Mouse (Mus musculus) liver, embryonic 14.5 days (tissue): ENCODE measurements around the gene Iqschfp. TPM values are rescaled to one million over a fixed set of nuclear protein-coding genes. Genes with fewer than 3 reads are reported as not detected.

Experiments used
- ATAC-seq: fragments of 200-750 bp; cut with Nextera tagmentation; 2 replicates; pipeline ENCODE4 v1.8.0; 2017; ENCODE audit warnings: moderate number of reproducible peaks, mild to moderate bottlenecking, moderate library complexity; ENCODE audit not compliant: insufficient read depth
- DNase-seq, 3 experiments: peaks; one replicate each; pipeline ENCODE4 v3.0.0-alpha.2; 2012 to 2013; ENCODE audit warnings: low read depth in 3 of 3, low spot score in 3 of 3
- H3K27ac ChIP-seq: fragments of 300-500 bp; sonication (generic); 2 replicates; pipeline ENCODE4 v1.5.1; 2014; ENCODE audit warnings: moderate library complexity, mild to moderate bottlenecking, control low read depth, inconsistent platforms
- H3K27me3 ChIP-seq: fragments of 300-500 bp; sonication (generic); 2 replicates; pipeline ENCODE4 v1.6.1; 2014; ENCODE audit warnings: mild to moderate bottlenecking, low read length, moderate library complexity; ENCODE audit not compliant: control insufficient read depth, insufficient read depth
- H3K36me3 ChIP-seq: fragments of 300-500 bp; sonication (generic); replicated peaks from 2 replicates; pipeline ENCODE4 v1.6.1; 2014; ENCODE audit warnings: low read depth; ENCODE audit not compliant: control insufficient read depth, insufficient read depth
- H3K4me1 ChIP-seq, 2 experiments: fragments of 200-500 bp in 1 of 2; fragments of 300-500 bp in 1 of 2; sonication (generic) in 1 of 2; replicated peaks; 2 replicates each; pipeline ENCODE4 v1.6.1; 2012 to 2014; ENCODE audit warnings: antibody characterized with exemption in 1 of 2, inconsistent platforms in 1 of 2, low read length in 1 of 2; ENCODE audit not compliant: control insufficient read depth in 2 of 2, insufficient read depth in 2 of 2
- H3K4me2 ChIP-seq: fragments of 300-500 bp; sonication (generic); 2 replicates; pipeline ENCODE4 v1.6.1; 2014; ENCODE audit warnings: low read depth, mild to moderate bottlenecking, control low read depth, moderate library complexity
- H3K4me3 ChIP-seq, 2 experiments: fragments of 200-500 bp in 1 of 2; fragments of 300-500 bp in 1 of 2; sonication (generic) in 1 of 2; 2 replicates each; pipeline ENCODE4 v1.5.1; 2012 to 2014; ENCODE audit warnings: low read depth in 2 of 2, low read length in 2 of 2, mild to moderate bottlenecking in 2 of 2, control low read depth in 1 of 2, inconsistent platforms in 1 of 2, moderate library complexity in 1 of 2; ENCODE audit not compliant: insufficient read depth in 1 of 2
- H3K9ac ChIP-seq: fragments of 300-500 bp; sonication (generic); replicated peaks from 2 replicates; pipeline ENCODE4 v1.6.1; 2014; ENCODE audit warnings: mild to moderate bottlenecking, control low read depth, moderate library complexity
- H3K9me3 ChIP-seq: fragments of 300-500 bp; sonication (generic); 2 replicates; pipeline ENCODE4 v1.6.1; 2016; ENCODE audit warnings: low read length, mixed read lengths; ENCODE audit not compliant: control insufficient read depth
- CTCF ChIP-seq: IDR thresholded peaks from 2 replicates; pipeline ENCODE4 v1.5.1; 2016; ENCODE audit warnings: antibody characterized with exemption, low read depth, control low read depth
- EP300 ChIP-seq: IDR thresholded peaks from 2 replicates; pipeline ENCODE4 v1.6.1; 2016; ENCODE audit warnings: antibody characterized with exemption, low read depth
- WGBS: fragments of 180-500 bp; shearing (Covaris S2); extraction: QIAGEN DNeasy Blood & Tissue Kit; methylation state at CpG from one replicate; pipeline ENCODE4 v1.1.7; 2014; ENCODE audit not compliant: insufficient replicate concordance; 5-methylcytosine and 5-hydroxymethylcytosine counted together
- polyA plus RNA-seq, 2 experiments: library from polyadenylated mRNA; depleted of rRNA in 1 of 2; stranded (reverse) in 1 of 2; unstranded in 1 of 2; fragments of >200 nt; fragmentation: Nextera tagmentation in 1 of 2; extraction: Ambion mirVana in 1 of 2; gene quantifications; 2 replicates each; pipeline versions ENCODE4 v1.2.1 to v1.2.3; 2012 to 2014

Gene Iqschfp
- polyA plus RNA-seq, 2 experiments: not detected

DNA sequence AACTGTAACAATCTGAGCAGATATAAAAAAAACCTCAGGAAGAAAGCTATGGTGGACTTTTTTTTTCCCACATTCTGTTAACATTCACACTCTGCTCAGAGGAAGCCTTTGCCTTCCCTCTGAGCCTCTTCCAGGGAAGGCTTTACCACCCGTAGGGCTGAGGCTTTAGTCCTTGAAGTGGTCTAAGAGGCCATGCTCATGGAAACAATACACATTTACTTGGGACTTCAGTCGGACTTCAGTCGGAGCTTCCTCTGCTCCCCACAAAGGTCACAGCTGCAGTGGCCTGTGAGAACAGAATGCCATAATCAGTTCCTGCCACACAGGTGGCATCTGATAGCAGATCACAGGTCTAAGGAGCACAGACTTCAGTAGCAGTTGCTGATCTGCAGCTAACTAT, 644.0 kb downstream of the Iqschfp start:
- WGBS: 49% methylated on average over 3 of the region's 3 CpGs
- no peak for ATAC-seq
- TF ChIP-seq EP300: no peak
- TF ChIP-seq CTCF: no peak
- Histone ChIP-seq H3K9ac (no peak overlapping the region), H3K4me1 (no peaks in the 10 kb centered on the region), H3K4me3 (no peak overlapping the region), H3K36me3 (no peaks in the 10 kb centered on the region), H3K9me3 (no peaks in the 10 kb centered on the region), H3K4me2 (no peak overlapping the region), H3K27me3 (no peaks in the 10 kb centered on the region), H3K27ac (no peak overlapping the region)
- DNase-seq: no peak

DNA sequence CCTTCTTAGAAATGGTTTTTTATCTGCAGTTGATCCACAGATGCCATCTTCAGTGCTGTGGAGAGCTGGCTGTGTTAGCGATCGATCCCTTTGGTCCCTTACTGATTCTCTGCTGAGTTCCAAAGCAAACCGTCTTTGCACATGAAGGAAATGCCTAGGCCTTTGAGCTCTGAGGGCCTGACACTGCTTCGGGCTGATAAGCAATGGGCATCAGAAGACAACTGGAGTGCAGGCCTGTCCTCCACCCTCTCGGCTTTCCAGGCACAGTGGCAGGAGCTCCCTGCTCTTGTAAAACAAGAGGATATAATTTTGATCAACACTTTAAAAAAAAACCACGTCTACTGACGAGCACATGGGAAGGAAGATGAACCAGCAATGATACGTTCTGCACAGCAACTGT, 649.7 kb downstream of the Iqschfp start:
- H3K9me3 ChIP-seq: no peaks in the 10 kb centered on the region
- ATAC-seq: peak; percentile 59; the same call in 1 of the 2 replicates
- peaks cover 0 to 10% of the 10 kb centered on the region in 2 experiments; a peak in 2 of 4 replicates for H3K4me1 ChIP-seq
- no peak overlapping the region for H3K4me2 ChIP-seq
- H3K36me3 ChIP-seq: no peaks in the 10 kb centered on the region
- no peak overlapping the region for H3K4me3 ChIP-seq
- TF ChIP-seq CTCF (no peak), EP300 (no peak)
- H3K9ac ChIP-seq: no peak overlapping the region
- H3K27ac ChIP-seq: no peak overlapping the region
- 23% methylated on average over 8 of the region's 8 CpGs for WGBS
- peak in 1 of 3 experiments; percentile 6 for DNase-seq
- H3K27me3 ChIP-seq: no peaks in the 10 kb centered on the region

DNA sequence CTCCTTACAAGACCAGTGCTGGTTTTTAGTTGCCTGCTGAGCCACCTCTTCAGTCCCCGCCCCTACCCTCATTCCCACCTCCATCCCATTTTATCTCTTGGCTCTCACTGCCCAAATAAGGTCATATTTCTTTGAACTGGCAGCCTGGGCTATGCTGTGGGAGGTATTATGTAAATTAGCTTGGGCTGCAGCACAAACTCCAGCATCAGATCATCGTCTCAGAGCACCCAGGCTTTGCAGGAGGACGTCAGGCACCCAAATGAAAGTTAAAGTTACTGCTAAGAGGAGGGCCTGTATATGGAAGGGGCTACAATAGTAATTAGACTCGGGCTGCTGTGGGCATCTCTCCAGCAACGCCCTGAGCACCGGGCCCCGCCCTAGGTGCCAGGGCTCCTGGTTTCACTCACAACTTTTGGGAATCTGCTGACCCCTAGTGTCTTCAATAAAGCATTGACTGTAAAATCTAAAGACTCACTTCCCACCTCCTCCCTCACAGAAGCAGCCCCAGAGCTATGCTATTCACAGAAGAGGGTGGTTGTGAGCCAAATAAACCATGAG, 651.0 kb downstream of the Iqschfp start:
- whole genome bisulfite sequencing: 4% methylated on average over 7 of the region's 7 CpGs
- ATAC-seq: peak; percentile 77
- no peak overlapping the region; a peak in 2 of 4 replicates for H3K4me3 ChIP-seq
- H3K4me1 ChIP-seq: peaks cover 0 to 10% of the 10 kb centered on the region in 2 experiments; a peak in 2 of 4 replicates
- no peaks in the 10 kb centered on the region for H3K27me3 ChIP-seq
- TF ChIP-seq EP300 (no peak), CTCF (peak; percentile 60)
- peak; percentile 22 to 41 (median 28) for DNase-seq
- H3K9me3 ChIP-seq: no peaks in the 10 kb centered on the region
- no peaks in the 10 kb centered on the region for H3K36me3 ChIP-seq
- H3K4me2 ChIP-seq: peak overlapping the region; percentile 47
- H3K27ac ChIP-seq: no peak overlapping the region
- H3K9ac ChIP-seq: no peak overlapping the region

DNA sequence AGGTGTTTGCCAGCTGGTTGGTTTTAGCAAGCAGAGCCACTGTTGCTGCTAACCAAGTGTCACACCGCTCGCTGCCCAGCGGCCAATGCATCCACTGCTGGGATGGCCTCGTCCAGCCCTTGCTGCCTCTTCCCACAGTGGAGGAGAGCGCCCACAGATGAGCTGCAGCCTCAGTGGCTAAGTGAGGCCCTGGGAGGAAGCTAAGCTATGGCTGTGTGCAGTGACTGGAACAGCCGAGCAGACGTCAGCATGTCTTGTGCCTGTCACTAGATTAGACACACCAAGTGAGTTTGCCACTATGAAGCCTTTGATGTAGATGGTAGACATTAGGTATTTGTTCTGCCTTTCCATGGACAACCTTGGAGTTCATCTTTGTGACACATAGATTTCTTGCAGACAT, 652.8 kb downstream of the Iqschfp start:
- DNase-seq: no peak
- H3K4me2 ChIP-seq: no peak overlapping the region
- H3K27ac ChIP-seq: no peak overlapping the region
- H3K9me3 ChIP-seq: no peaks in the 10 kb centered on the region
- H3K4me3 ChIP-seq: no peak overlapping the region
- H3K9ac ChIP-seq: no peak overlapping the region
- no peaks in the 10 kb centered on the region for H3K27me3 ChIP-seq
- no peaks in the 10 kb centered on the region for H3K36me3 ChIP-seq
- WGBS: 68% methylated on average over 7 of the region's 7 CpGs
- TF ChIP-seq EP300: no peak
- TF ChIP-seq CTCF: no peak
- ATAC-seq: no peak
- peaks cover 0 to 10% of the 10 kb centered on the region in 2 experiments; a peak in 2 of 4 replicates for H3K4me1 ChIP-seq

DNA sequence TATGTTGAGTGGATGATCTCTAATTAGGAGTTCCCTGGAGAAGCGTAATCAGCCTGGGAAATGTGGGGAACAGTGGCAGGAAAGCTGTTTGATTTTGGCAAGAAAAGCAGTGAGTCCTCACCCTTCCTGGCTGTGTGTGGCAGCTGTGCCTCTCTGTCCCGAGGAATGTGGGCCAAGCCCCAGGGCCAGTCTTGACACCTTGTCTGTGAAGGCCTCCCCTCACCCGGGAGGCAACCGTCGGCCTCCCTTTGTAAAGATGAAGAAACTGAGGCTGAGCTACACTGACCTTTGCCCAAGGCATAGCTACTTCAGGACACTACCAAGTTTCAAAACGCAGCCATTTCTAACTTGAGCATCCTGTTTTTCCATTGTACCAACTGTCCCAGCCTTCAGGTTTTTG, 653.9 kb downstream of the Iqschfp start:
- TF ChIP-seq CTCF (no peak), EP300 (no peak)
- H3K4me2 ChIP-seq: no peak overlapping the region
- no peaks in the 10 kb centered on the region for H3K27me3 ChIP-seq
- H3K4me3 ChIP-seq: no peak overlapping the region
- H3K9ac ChIP-seq: no peak overlapping the region
- no peaks in the 10 kb centered on the region for H3K36me3 ChIP-seq
- ATAC-seq: no peak
- no peak overlapping the region for H3K27ac ChIP-seq
- H3K4me1 ChIP-seq: peaks cover 0 to 10% of the 10 kb centered on the region in 2 experiments; a peak in 2 of 4 replicates
- DNase-seq: no peak
- no peaks in the 10 kb centered on the region for H3K9me3 ChIP-seq
- WGBS: 58% methylated on average over 6 of the region's 6 CpGs
